Mouse (Mus musculus) retina, adult 2 months (tissue): ENCODE results near the gene Treh.
"Not testable (repeated sequence)": the region's sequence is repeated elsewhere in the genome, so short reads cannot be mapped to it uniquely, and the experiment has no call there.

ENCODE experiments used
- DNase-seq: peaks from one replicate; pipeline ENCODE4 v3.0.0-alpha.2; 2012; ENCODE audit warnings: low read depth, low spot score

Treh gene

DNA sequence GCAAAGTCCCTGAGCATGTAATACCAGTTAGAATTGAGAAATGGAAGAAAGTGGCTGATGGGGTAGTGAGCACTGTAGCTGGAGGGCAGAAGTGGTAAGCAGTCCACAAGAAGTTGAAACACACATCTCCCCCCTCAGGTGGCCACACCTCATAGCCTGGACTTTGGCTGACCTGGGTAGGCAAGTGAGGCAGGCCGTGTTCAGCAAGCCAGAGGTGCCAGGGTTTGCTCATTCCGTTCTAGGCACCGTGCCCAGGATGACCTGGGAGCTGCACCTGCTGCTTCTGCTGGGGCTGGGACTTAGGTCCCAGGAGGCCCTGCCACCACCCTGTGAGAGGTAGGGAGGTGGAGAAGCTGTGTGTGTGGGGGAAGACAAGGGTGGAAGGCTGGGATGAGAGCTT, at the start of gene Treh:
TSS of gene Treh (plus strand) at position 229 of the 400 bp plus-strand sequence.
- no peak for DNase-seq

- no peak for DNase-seq
These were observed 48.6 kb upstream of the Treh start for GRCm38 (mm10) chr9:44624390-44624789.

DNA sequence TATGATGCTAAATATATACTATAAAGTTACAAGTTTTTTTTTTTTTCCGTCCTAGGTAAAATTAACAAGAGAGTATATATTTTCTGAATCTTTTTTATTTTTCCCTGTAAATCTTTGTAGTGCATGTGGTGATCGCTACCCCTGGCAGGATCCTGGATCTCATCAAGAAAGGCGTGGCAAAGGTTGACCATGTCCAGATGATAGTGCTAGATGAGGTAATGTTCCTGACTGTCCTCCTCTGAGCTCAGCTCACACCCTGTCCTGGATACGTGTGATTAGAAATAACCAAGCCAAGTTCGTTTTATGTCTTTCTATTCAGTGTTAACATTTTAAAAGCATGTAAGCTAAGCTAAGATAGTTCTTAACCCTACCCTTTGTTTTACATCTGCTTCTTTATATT, 46.8 kb upstream of the Treh start:
- no peak for DNase-seq

DNA sequence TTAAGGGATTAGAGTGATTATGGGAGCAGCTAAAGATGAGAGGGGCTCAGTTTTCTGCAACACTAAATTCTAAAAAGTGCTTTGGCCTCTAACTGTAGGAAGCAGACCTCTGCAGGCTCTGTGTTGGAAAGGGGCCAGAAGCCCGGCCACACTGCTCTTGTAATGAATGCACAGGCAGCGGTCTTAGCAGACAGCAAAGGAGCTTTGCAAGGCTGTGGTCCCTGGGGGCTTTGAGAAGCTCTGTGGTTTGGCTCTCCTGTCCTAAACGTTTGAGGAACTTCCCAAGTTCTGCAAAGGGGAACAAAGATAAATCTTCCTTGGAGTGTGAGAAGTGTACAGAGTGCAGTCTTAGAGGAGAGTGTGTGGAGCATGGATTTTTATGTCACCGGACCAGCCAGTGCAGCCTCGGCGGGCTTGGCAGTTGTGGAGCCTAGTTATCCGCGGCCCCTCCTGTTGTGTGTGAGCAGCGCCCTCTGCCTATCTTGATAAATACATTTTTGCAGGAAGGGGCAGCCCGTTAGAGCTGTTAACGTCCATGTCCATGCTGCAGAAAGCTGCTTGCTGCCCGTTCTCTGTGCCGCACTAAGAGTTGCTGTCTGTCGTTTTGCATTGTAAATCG, 35.4 kb upstream of the Treh start:
- no peak for DNase-seq

DNA sequence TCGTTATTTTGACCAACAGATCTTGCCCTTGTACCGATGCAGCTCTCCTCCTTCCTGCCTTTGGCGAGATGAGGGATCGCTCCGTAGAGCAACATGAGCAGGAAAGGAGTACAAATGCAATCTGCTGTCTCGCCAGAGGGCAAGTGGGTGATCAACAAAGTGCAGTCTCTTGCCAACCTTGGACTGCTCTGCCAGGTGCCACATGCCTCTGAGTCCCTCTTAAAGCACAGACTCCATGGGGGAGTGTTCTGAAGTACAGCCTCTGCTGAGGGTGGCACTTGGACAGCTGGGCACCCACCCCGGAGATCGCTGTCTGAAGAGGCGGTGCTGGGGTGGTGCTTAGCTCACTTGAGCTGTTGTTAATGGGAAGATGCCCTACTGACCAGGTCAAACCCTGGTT, 34.3 kb upstream of the Treh start:
- not testable (repeated sequence) for DNase-seq

- not testable (repeated sequence) for DNase-seq
These were observed 33.0 kb upstream of the Treh start for GRCm38 (mm10) chr9:44640028-44640427.

DNA sequence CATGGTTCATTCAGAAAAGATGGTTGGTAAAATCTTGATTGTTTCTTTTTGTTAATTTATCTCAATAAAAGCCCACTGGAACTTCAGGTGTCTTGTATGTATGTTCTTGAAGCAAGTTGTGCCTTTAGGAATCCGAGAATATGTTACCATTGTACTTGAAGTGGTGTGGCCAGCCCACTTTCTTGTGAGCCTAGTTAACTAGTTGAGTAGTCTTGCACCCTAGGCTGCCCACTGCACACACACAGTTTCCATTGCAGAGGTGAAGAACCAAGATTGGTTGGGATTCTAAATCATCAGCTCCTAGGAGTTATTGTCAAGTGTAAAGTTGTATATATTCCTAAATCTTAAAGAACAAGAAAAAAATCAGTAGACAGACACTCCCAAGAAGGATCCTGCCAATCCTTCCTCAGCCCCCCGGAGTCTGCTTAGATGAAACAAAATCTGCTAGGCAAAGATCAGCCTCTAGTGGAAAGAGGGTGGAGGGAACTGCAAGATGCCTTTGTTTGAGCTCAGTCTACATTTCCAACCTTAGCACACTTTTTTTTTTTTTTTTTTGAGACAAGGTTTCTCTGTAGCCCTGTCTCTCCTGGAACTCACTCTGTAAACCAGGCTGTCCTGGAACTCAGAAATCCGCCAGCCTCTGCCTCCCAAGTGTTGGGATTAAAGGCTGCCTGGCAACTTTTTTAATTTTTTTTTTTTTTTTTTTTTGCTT, 32.2 kb upstream of the Treh start:
- no peak for DNase-seq

DNA sequence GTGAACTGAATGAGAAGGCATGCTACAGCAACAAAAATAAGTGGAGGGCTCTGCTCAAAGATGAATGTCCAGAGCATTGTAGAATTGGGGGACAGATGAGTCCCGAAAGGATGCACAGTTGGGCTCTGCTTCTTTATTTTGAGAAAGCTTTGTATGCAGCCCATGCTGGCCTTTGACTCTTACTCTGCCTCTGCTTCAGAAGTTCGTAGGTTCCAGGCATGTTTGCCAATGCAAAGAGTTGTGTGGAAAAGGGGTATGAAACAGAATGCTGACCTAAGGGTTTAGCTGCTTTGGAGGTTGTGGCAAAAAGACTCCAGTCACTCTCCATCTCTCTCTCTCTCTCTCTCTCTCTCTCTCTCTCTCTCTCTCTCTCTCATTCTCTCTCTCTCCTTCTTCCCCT, 31.4 kb upstream of the Treh start:
- no peak for DNase-seq

DNA sequence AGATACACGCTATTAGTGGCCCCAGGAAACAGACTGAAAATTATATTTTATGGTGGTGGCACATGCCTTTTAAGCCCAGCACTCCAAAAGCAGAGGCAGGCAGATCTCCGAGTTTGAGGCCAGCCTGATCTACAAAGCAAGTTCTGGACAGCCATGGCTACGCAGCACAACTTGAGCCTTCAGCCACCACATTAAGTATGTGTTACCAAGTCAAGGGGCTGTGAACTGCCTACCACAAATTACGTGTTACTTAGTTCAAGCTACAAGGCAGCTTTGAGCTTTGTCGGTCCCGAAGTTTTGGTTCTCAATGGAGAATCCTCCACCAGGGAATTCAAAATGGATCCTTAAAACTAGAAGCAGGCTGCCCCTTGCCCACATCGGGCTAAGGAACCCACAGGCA, 29.9 kb upstream of the Treh start:
- DNase-seq: no peak

DNA sequence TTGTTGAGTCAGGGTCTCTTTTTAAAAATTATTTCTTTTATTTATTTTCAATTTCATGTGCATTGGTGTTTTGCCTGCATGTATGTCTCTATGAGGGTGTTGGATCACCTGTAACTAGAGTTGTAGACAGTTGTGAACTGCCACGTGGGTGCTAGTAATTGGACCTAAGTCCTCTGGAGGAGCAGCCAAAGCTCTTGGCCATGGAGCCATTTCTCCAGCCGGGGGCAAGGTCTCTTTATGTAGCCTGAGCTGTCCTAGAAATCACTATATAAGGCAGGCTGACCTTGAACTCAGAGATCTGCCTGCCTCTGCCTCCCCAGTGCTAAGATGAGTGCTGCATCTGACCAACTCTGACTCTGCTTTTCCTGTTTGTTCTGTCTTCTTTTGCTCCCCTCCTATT, 28.8 kb upstream of the Treh start:
- no peak for DNase-seq

DNA sequence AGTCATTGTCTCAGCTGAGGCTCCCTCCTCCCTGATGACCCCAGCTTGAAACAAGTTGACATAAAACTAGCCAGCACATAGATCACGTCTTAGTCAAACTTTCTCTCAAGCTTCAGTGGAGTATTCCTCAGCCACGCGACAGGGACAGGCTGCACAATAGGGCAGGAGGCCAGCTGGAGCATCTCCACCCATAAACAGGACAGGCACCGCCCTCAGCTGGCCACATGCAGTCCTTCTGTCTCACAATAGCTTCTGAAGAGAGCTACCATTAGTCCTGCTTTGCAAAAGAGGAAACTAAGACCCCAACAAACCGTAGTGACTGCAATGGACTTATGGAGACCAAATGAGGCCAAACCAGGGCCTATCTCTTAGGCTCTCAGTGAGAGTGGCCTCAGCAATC, 27.6 kb upstream of the Treh start:
- DNase-seq: no peak

DNA sequence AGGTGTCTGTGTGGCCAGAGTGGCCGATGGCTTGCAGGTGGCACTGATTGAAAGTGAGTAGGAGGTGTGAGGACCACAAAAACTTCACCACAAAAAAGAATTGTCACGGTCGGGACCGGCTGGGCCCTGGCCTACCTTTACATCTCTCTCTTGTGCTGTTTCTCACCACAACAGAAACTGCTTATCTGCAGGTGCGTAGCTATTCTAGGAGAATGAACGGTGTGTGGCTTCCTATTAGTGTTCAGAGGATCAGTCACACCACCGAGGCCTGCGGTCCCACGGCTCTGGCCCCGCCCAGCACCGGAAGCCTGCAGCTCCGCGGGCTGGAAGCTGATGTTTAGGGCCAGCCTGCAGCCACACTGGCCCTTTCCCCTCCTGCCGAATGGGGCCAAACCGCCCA, 27.1 kb upstream of the Treh start:
- no peak for DNase-seq

GRCm38 (mm10) chr9:44646366-44646765, 26.7 kb upstream of the Treh start:
- no peak for DNase-seq

DNA sequence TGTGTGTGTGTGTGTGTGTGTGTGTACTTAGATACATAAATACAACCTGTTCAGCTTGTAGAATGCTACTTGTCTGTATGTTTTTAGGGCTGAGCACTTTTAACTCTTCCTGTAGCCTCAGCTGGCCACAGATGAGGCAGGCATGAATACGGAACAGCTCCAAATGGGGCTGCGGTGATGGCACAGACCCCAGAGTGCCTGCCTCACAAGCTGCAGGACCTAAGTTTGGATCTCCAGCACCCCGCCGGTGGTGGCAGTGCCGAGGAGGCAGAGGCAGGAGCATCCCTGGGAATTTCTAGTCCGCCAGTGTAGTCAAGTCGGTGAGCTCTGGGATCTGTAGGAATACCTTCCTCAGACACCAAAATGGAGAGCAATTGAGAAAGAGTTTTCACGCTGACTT, 26.0 kb upstream of the Treh start:
- no peak for DNase-seq

DNA sequence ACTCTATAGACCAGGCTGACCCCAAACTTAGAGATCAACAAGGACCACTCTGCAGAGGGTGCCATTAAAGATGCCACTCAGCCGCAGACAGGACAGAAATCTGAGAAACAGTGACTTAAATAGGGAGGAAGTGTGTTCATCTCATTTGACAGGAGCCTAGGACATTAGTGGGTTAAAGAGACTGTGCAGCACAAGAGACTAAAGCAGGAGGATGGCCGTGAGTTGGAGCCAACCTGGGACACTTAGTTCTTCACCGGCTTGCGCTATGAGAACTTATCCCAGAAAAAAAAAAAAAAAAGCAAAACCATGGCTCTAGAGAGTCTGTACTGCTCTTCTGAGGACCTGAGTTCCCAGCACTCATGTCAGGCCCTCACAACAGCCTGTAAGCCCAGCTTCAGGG, 25.4 kb upstream of the Treh start:
- no peak for DNase-seq

GRCm38 (mm10) chr9:44648881-44649281, 24.2 kb upstream of the Treh start:
- DNase-seq: no peak

DNA sequence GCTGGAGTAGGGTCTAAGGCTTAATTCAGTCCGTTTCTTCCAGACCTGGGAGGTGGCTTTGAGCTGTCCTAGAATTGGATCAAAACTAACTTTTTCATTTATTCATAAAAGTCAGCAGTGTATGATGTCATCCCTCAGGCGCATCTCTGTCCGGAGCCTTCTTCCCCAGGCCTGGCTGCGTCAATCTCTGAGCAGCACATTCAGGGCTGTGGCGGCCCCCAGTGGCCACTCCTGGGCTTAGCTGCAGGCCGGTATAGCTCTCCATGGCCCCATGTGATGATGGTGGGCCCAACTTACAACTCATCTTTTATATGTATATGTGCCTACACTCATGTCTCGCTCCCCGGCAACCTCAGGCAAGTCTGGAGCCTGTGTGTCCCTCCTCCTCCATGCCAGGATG, 21.0 kb upstream of the Treh start:
- no peak for DNase-seq

DNA sequence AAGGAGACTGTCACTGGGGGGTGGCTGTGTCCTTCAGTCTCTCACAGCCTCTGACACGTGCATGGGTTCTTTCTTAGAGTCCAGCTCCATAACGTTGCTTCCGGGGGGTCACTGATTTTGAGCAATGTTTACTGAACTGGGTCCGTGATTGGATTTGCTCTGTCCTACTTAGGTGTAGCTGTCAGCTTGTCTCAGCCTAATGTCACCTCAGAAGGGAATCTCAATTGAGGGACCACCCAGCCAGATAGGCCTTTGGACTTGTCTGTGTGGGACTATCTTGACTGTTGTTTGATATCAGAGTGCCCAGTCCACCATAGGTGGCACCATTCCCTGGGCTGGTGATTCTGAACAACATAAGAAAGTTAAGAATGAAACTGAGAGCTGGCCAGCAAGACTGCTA, 19.1 kb upstream of the Treh start:
- no peak for DNase-seq

- DNase-seq: peak; percentile 34
These were observed 17.7 kb upstream of the Treh start for GRCm38 (mm10) chr9:44655098-44656066.

DNA sequence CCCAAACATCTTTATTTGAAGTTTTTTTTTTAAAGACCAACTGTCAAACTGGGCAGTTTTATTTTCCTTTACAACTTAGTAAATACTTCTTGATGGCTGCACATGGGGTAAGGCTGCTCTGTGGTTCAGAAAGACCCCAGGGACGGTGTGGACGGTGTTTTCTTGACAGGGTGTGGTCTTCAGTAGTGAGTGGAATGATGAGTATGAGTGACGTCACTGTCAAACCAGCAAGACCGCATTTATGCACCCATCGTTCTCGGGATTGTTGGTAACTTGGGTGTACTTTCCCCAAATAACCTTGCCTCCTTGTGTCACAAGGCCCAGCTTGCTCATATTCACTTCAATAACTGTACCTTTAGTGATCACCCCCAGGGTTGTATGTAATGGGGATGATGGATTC, 9.3 kb upstream of the Treh start:
- no peak for DNase-seq

DNA sequence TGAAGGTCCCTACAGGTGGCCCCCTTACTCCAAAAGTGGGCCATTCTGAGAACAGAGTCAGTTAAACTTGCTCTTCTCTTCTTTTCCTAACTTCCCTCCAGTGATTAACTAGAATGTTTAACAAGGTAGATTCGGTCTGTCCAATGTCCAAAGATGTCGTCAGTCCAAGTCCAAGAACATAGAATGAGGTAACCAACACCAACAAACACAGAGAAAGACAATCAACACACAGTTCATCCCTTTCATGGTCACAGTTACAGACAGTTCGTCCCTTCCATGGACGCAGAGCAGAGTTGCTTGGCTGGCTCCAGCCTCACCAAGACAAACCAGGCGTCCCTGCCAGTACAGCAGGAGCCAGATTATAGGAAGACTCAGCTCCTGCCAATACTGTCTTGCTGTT, 1.6 kb upstream of the Treh start:
- no peak for DNase-seq

GRCm38 (mm10) chr9:44672291-44672865, 655 bp upstream of the Treh start:
- no peak for DNase-seq
